Mouse (Mus musculus): Measurements from ENCODE around the gene Tmem97. TPM values are rescaled to one million over a fixed set of nuclear protein-coding genes. Genes with fewer than 3 reads are reported as not detected.

Tmem97 gene
- polyA plus RNA-seq, 1 experiment from 2014 or later, result 88.5 TPM

DNA sequence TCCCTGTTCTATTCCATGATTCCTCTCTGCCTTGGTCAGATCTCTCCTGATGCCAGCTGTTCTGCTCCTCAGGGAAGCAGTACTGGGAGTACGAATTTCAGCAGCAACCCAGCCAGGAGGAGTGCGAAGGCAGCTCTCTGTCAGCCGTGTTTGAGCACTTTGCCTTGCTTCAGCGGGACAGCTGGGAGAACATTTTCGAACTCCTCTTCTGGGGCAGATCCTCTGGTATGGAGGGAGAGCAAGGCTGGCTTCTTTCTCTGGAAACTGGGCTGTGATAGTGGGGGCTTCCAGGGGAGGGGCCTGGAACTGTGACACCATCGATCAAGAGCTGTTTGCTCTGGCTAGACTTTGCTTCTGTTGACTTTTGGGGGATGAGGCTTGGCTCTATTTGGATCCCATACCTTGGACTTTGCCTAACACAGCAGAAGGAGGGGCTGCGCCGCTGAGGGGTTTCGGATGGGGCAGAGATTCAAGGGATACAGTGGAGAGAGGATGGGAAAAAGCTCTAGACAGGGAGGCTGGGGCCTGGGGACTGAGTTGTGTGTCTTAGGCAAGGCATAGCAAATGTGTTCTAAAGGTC is 49.9 kb downstream of the Tmem97 start:
- H3K4me2 ChIP-seq (replicated peaks; ENCODE audit: low read depth, low read length), result no peak overlapping the region
- H3K27ac ChIP-seq (ENCODE audit: low read length), result no peak overlapping the region
- WGBS, result 54% methylated on average over 9 of the region's 9 CpGs
- H3K4me3 ChIP-seq (ENCODE audit: low read depth, low read length), result no peak overlapping the region
- no peak overlapping the region for H3K9ac ChIP-seq (replicated peaks; ENCODE audit: low read depth, low read length)
- no peaks in the 10 kb centered on the region for H3K9me3 ChIP-seq (ENCODE audit: control insufficient read depth, low read depth, low read length)
- peaks cover 10% of the 10 kb centered on the region for H3K27me3 ChIP-seq (ENCODE audit: control insufficient read depth, insufficient read depth, low read length)
- H3K4me1 ChIP-seq (ENCODE audit: control insufficient read depth, insufficient read depth, low read length), result no peaks in the 10 kb centered on the region
- ATAC-seq (ENCODE audit: insufficient number of reproducible peaks, insufficient read depth, low FRiP score, low read depth), result no peak
- H3K36me3 ChIP-seq (ENCODE audit: control insufficient read depth, insufficient read depth, low read length), result no peaks in the 10 kb centered on the region

DNA sequence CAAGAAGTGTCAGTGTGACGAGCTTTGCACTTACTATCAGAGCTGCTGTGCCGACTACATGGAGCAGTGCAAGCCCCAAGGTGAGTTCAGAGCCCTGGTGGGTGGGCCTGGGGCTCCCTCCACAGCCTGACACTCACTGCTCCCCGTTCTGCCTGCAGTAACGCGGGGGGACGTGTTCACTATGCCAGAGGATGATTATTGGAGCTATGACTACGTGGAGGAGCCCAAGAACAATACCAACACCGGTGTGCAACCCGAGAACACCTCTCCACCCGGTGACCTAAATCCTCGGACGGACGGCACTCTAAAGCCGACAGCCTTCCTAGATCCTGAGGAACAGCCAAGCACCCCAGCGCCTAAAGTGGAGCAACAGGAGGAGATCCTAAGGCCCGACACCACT is 51.0 kb downstream of the Tmem97 start:
- 36% methylated on average over 16 of the region's 16 CpGs for WGBS
- Histone ChIP-seq H3K9ac (replicated peaks; ENCODE audit: low read depth, low read length) (no peak overlapping the region), H3K36me3 (ENCODE audit: control insufficient read depth, insufficient read depth, low read length) (no peaks in the 10 kb centered on the region), H3K4me3 (ENCODE audit: low read depth, low read length) (no peak overlapping the region), H3K4me2 (replicated peaks; ENCODE audit: low read depth, low read length) (no peak overlapping the region), H3K4me1 (ENCODE audit: control insufficient read depth, insufficient read depth, low read length) (no peaks in the 10 kb centered on the region), H3K9me3 (ENCODE audit: control insufficient read depth, low read depth, low read length) (no peaks in the 10 kb centered on the region), H3K27ac (ENCODE audit: low read length) (no peak overlapping the region), H3K27me3 (ENCODE audit: control insufficient read depth, insufficient read depth, low read length) (peaks cover 13% of the 10 kb centered on the region)
- no peak for ATAC-seq (ENCODE audit: insufficient number of reproducible peaks, insufficient read depth, low FRiP score, low read depth)

DNA sequence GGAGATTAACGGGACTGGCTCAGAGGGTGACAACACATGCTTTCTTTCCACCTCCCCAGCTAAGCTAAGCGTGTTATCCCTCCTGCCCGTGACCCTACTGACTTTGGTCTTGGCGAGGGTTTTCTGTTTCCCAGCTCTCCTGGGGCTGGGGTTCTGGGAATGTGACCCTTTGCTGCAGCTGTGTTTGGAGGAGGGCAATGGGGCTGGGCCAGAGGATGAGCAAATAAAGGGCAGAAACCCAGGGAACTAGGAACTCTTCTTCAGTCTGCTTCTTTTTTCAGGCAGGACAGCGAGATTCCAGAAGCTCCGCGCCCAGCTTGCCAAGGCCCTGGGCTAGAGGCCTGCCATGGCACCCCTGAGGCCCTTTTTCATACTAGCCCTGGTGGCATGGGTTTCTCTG is 51.6 kb downstream of the Tmem97 start, which contains the start of gene Vtn:
Gene Vtn (plus strand): TSS at position 88 of the 400 bp plus-strand sequence.
- no peaks in the 10 kb centered on the region for H3K36me3 ChIP-seq (ENCODE audit: control insufficient read depth, insufficient read depth, low read length)
- H3K4me2 ChIP-seq (replicated peaks; ENCODE audit: low read depth, low read length), result peak within 1 kb of the TSS; percentile 96
- H3K4me1 ChIP-seq (ENCODE audit: control insufficient read depth, insufficient read depth, low read length), result no peaks in the 10 kb centered on the region
- H3K9ac ChIP-seq (replicated peaks; ENCODE audit: low read depth, low read length), result 0 out of 2 replicates have a peak within 1 kb of the TSS, but pooled peaks have one; percentile 3
- H3K27ac ChIP-seq (ENCODE audit: low read length), result no peak within 1 kb of the TSS
- H3K27me3 ChIP-seq (ENCODE audit: control insufficient read depth, insufficient read depth, low read length), result peaks cover 13% of the 10 kb centered on the region
- H3K9me3 ChIP-seq (ENCODE audit: control insufficient read depth, low read depth, low read length), result no peaks in the 10 kb centered on the region
- H3K4me3 ChIP-seq (ENCODE audit: low read depth, low read length), result peak within 1 kb of the TSS; percentile 50
- WGBS, result 48% methylated on average over 7 of the region's 7 CpGs
- no peak for ATAC-seq (ENCODE audit: insufficient number of reproducible peaks, insufficient read depth, low FRiP score, low read depth)

DNA sequence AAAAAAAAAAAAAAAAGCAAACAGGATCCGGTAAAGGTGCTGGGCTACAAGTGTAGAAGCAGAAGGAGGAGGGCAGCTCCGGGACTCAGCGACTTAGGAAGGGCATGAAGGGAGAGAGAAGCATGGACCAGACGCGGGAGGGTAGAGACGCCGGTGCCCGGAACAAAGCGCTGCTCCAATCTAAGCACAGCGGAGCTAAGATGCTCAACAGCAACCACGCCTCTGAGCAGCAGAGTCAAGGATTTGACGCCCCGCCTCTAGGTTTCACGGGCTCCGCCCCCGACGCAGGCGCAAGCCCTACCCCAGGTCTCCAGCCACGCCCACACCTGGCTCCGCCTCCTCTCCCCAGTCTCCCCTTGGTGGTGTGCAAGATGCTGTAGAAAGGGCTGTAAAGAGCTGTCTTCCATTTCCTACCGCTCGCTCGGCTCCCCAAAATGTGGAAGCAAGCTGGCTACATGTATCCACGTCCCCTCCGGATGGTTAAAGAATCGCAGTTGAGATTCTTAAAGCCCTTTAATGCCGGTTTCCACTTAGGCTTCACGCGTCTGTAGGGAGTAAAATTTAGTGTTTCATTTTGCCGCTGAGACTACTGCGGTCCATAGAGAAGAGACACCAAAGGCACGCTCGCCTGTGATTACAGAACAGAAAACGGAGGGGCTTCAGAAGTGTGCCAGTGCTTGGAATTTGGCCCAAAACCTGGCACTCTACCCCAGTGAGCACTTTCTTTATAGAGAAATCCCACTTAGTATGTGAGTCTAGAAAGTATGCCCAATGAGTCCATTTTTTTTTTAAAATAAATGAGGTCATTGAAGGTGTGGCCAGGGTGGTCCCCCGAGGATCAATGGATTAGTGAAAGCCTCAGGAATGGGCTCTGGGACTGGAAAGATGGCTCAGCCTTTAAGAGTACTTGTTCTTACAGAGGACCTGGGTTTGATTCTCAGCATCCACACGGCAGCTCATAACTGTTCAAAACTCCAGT is 52.7 kb downstream of the Tmem97 start, which contains the start of gene Sarm1:
Gene Sarm1 (minus strand): TSS at position 211 of the 979 bp plus-strand sequence.
- H3K27ac ChIP-seq (ENCODE audit: low read length), result no peak within 1 kb of the TSS
- H3K36me3 ChIP-seq (ENCODE audit: control insufficient read depth, insufficient read depth, low read length), result no peaks in the 10 kb centered on the region
- peak within 1 kb of the TSS; percentile 50 for H3K4me3 ChIP-seq (ENCODE audit: low read depth, low read length)
- peak within 1 kb of the TSS; percentile 96 for H3K4me2 ChIP-seq (replicated peaks; ENCODE audit: low read depth, low read length)
- H3K4me1 ChIP-seq (ENCODE audit: control insufficient read depth, insufficient read depth, low read length), result no peaks in the 10 kb centered on the region
- WGBS, result 3% methylated on average over 36 of the region's 36 CpGs
- peaks cover 13% of the 10 kb centered on the region for H3K27me3 ChIP-seq (ENCODE audit: control insufficient read depth, insufficient read depth, low read length)
- H3K9ac ChIP-seq (replicated peaks; ENCODE audit: low read depth, low read length), result peak within 1 kb of the TSS; percentile 36; the same call in 1 of the 2 replicates
- no peaks in the 10 kb centered on the region for H3K9me3 ChIP-seq (ENCODE audit: control insufficient read depth, low read depth, low read length)
- ATAC-seq (ENCODE audit: insufficient number of reproducible peaks, insufficient read depth, low FRiP score, low read depth), result peak; percentile 97

DNA sequence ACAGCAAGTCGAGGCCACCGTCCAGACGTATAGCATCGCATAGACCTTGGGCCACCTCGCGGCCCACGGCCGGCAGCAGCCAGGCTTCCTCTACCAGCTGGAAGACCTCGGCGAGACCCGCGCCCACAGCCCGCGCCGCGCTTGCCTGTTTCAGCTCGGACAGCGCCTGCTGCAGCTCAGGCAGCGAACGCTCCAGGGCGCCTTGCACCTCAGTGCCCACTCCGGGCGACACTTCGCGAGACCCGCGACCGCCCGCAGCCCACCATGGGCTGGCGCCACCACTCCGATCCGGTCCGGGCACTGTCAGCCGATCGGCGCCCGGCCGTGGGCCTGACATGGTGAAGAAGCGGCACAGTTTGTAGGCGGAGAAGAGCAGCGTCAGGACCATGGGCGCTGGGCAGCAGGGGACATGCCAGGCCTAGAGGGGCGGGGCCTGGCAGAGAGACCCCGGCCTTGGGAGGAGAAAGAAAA is 53.5 kb downstream of the Tmem97 start:
- Histone ChIP-seq H3K4me2 (replicated peaks; ENCODE audit: low read depth, low read length) (peak overlapping the region; percentile 96), H3K9me3 (ENCODE audit: control insufficient read depth, low read depth, low read length) (no peaks in the 10 kb centered on the region), H3K4me3 (ENCODE audit: low read depth, low read length) (peak overlapping the region; percentile 50), H3K27ac (ENCODE audit: low read length) (no peak overlapping the region), H3K9ac (replicated peaks; ENCODE audit: low read depth, low read length) (peak overlapping the region; percentile 36; the same call in 1 of the 2 replicates), H3K27me3 (ENCODE audit: control insufficient read depth, insufficient read depth, low read length) (peaks cover 13% of the 10 kb centered on the region), H3K36me3 (ENCODE audit: control insufficient read depth, insufficient read depth, low read length) (no peaks in the 10 kb centered on the region), H3K4me1 (ENCODE audit: control insufficient read depth, insufficient read depth, low read length) (no peaks in the 10 kb centered on the region)
- under 1% methylated on average over 43 of the region's 44 CpGs for WGBS
- ATAC-seq (ENCODE audit: insufficient number of reproducible peaks, insufficient read depth, low FRiP score, low read depth), result peak; percentile 4

DNA sequence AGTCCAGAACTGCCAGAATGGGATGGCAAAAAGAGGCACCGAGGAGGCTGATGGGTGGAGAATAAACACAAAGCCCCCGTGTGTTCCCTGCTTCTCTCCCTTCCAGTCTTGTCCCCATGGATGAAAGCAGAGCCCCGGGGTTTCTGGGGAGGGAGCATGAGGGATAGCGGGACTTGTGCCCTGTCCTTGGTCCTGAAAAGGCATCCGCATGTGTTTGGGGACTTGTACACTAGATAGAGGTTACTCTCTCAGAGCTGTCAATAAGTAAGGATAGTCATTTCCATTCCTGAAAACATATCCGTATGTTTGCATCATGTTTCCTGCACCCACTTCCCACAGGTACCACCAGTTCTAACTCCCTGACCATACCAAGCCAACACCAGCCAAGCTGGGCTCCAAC is 54.7 kb downstream of the Tmem97 start:
- WGBS, result 5% methylated on average over 6 of the region's 6 CpGs
- Histone ChIP-seq H3K4me2 (replicated peaks; ENCODE audit: low read depth, low read length) (no peak overlapping the region), H3K9me3 (ENCODE audit: control insufficient read depth, low read depth, low read length) (no peaks in the 10 kb centered on the region), H3K4me1 (ENCODE audit: control insufficient read depth, insufficient read depth, low read length) (no peaks in the 10 kb centered on the region), H3K36me3 (ENCODE audit: control insufficient read depth, insufficient read depth, low read length) (no peaks in the 10 kb centered on the region), H3K9ac (replicated peaks; ENCODE audit: low read depth, low read length) (no peak overlapping the region), H3K4me3 (ENCODE audit: low read depth, low read length) (no peak overlapping the region), H3K27me3 (ENCODE audit: control insufficient read depth, insufficient read depth, low read length) (peaks cover 23% of the 10 kb centered on the region), H3K27ac (ENCODE audit: low read length) (no peak overlapping the region)
- no peak for ATAC-seq (ENCODE audit: insufficient number of reproducible peaks, insufficient read depth, low FRiP score, low read depth)

Other genes starting within 250 kb of the Tmem97 start
- 40.5 and 44.6 TPM in 2 replicates for gene Spag5, start 249.2 kb downstream of the Tmem97 start, polyA plus RNA-seq (2014; fragmentation: Nextera tagmentation; extraction: Ambion mirVana)
- 18.8 and 21.2 TPM in 2 replicates for gene Aldoc, start 227.8 kb downstream of the Tmem97 start, polyA plus RNA-seq (2014; fragmentation: Nextera tagmentation; extraction: Ambion mirVana)
- gene Pigs, start 222.4 kb downstream of the Tmem97 start, polyA plus RNA-seq (2014; fragmentation: Nextera tagmentation; extraction: Ambion mirVana), result 67.7 and 69.8 TPM in 2 replicates
- 45.9 and 47.5 TPM in 2 replicates for gene Unc119, start 207.3 kb downstream of the Tmem97 start, polyA plus RNA-seq (2014; fragmentation: Nextera tagmentation; extraction: Ambion mirVana)
- gene Foxn1, start 164.2 kb downstream of the Tmem97 start, polyA plus RNA-seq (2014; fragmentation: Nextera tagmentation; extraction: Ambion mirVana), result 0.45 and 0.64 TPM in 2 replicates
- gene Slc13a2, start 128.6 kb downstream of the Tmem97 start, polyA plus RNA-seq (2014; fragmentation: Nextera tagmentation; extraction: Ambion mirVana), result 0.10 TPM in 2 replicates
- gene Slc46a1, start 85.1 kb downstream of the Tmem97 start, polyA plus RNA-seq (2014; fragmentation: Nextera tagmentation; extraction: Ambion mirVana), result 12.9 and 14.3 TPM in 2 replicates
- gene Sarm1, start 53.0 kb downstream of the Tmem97 start, polyA plus RNA-seq (2014; fragmentation: Nextera tagmentation; extraction: Ambion mirVana), result 2.1 and 3.6 TPM in 2 replicates
- gene Vtn, start 51.7 kb downstream of the Tmem97 start, polyA plus RNA-seq (2014; fragmentation: Nextera tagmentation; extraction: Ambion mirVana), result 0.81 and 5.4 TPM in 2 replicates
- not detected in 2 replicates for gene Sebox, start 47.3 kb downstream of the Tmem97 start, polyA plus RNA-seq (2014; fragmentation: Nextera tagmentation; extraction: Ambion mirVana)
- gene Tmem199, start 38.6 kb downstream of the Tmem97 start, polyA plus RNA-seq (2014; fragmentation: Nextera tagmentation; extraction: Ambion mirVana), result 52.1 and 52.9 TPM in 2 replicates
- gene Poldip2, start 38.6 kb downstream of the Tmem97 start, polyA plus RNA-seq (2014; fragmentation: Nextera tagmentation; extraction: Ambion mirVana), result 131 and 135 TPM in 2 replicates
- 81.2 and 82.9 TPM in 2 replicates for gene Tnfaip1, start 14.4 kb downstream of the Tmem97 start, polyA plus RNA-seq (2014; fragmentation: Nextera tagmentation; extraction: Ambion mirVana)
- gene Ift20, start 14.4 kb downstream of the Tmem97 start, polyA plus RNA-seq (2014; fragmentation: Nextera tagmentation; extraction: Ambion mirVana), result 126 and 142 TPM in 2 replicates
- 10.1 and 13.4 TPM in 2 replicates for gene Nlk, start 146.6 kb upstream of the Tmem97 start, polyA plus RNA-seq (2014; fragmentation: Nextera tagmentation; extraction: Ambion mirVana)
- gene Ccnq, start 201.0 kb upstream of the Tmem97 start, polyA plus RNA-seq (2014; fragmentation: Nextera tagmentation; extraction: Ambion mirVana), result 42.2 and 44.9 TPM in 2 replicates

All from stomach, embryonic 14.5 days (tissue).